Mouse (Mus musculus): ENCODE results near the gene Marco. TPM values are rescaled to one million over a fixed set of nuclear protein-coding genes. Genes with fewer than 3 reads are reported as not detected.
A peak's percentile ranks its signal among the peaks of the same experiment; 100 is the strongest.

The Marco gene
- total and polyA plus RNA-seq, 3 experiments: not detected

- Histone ChIP-seq H3K36me3 (ENCODE audit: control insufficient read depth in 1 of 2, insufficient read depth in 2 of 2, low read length in 2 of 2) (no peaks in the 10 kb centered on the region), H3K27ac (ENCODE audit: control insufficient read depth, low read depth, low read length) (no peak overlapping the region), H3K9ac (ENCODE audit: control insufficient read depth, low read depth, low read length, poor library complexity, severe bottlenecking) (no peak overlapping the region), H3K4me3 (ENCODE audit: control insufficient read depth in 1 of 2, insufficient read depth in 1 of 2, low read depth in 2 of 2, low read length in 2 of 2) (no peak overlapping the region), H3K9me3 (replicated peaks; ENCODE audit: insufficient read depth, low read length) (no peaks in the 10 kb centered on the region), H3K4me1 (ENCODE audit: control insufficient read depth in 1 of 2, insufficient read depth in 2 of 2, low read length in 2 of 2) (no peaks in the 10 kb centered on the region), H3K79me2 (ENCODE audit: control insufficient read depth, insufficient read depth, low read length, poor library complexity) (no peaks in the 10 kb centered on the region), H3K27me3 (ENCODE audit: control insufficient read depth in 1 of 2, insufficient read depth in 2 of 2, low read length in 2 of 2) (no peaks in the 10 kb centered on the region)
- no peak for TF ChIP-seq USF1 (IDR thresholded peaks at IDR 0.05; ENCODE audit: low read depth, low read length)
- TF ChIP-seq ETS1 (IDR thresholded peaks at IDR 0.05; ENCODE audit: low read depth, low read length): no peak
- TF ChIP-seq TAL1 (IDR thresholded peaks at IDR 0.05; ENCODE audit: low read length): no peak
- no peak for TF ChIP-seq CHD2 (IDR thresholded peaks at IDR 0.05; ENCODE audit: low read length)
- TF ChIP-seq ZMIZ1 (IDR thresholded peaks at IDR 0.05; ENCODE audit: low read depth, low read length): no peak
- no peak for TF ChIP-seq RAD21 (IDR thresholded peaks at IDR 0.05; ENCODE audit: low read depth, low read length)
- TF ChIP-seq MXI1 (IDR thresholded peaks at IDR 0.05; ENCODE audit: low read depth, low read length): no peak
- TF ChIP-seq MAX (IDR thresholded peaks at IDR 0.05; ENCODE audit: low read length): no peak
- no peak for TF ChIP-seq MAFK (IDR thresholded peaks at IDR 0.05; ENCODE audit: borderline replicate concordance, low read depth, low read length)
- TF ChIP-seq USF2 (IDR thresholded peaks at IDR 0.05; ENCODE audit: borderline replicate concordance in 1 of 2, insufficient read depth in 1 of 2, low read depth in 1 of 2, low read length in 2 of 2): no peak
- no peak for TF ChIP-seq ZC3H11A (IDR thresholded peaks at IDR 0.05; ENCODE audit: low read depth, low read length)
- TF ChIP-seq TCF12 (IDR thresholded peaks at IDR 0.05; ENCODE audit: low read depth, low read length): no peak
- no peak for TF ChIP-seq E2F4 (IDR thresholded peaks at IDR 0.05; ENCODE audit: borderline replicate concordance, low read depth, low read length)
- no peak for TF ChIP-seq ZNF384 (IDR thresholded peaks at IDR 0.05; ENCODE audit: low read depth, low read length)
- TF ChIP-seq HCFC1 (IDR thresholded peaks at IDR 0.05; ENCODE audit: low read depth, low read length): no peak
- TF ChIP-seq MYC (IDR thresholded peaks at IDR 0.05; ENCODE audit: low read depth, low read length): no peak
- no peak for DNase-seq (ENCODE audit: low read depth, low spot score)
Observed at GRCm38 (mm10) chr1:120449662-120450061, 55.2 kb downstream of the Marco start.

DNA sequence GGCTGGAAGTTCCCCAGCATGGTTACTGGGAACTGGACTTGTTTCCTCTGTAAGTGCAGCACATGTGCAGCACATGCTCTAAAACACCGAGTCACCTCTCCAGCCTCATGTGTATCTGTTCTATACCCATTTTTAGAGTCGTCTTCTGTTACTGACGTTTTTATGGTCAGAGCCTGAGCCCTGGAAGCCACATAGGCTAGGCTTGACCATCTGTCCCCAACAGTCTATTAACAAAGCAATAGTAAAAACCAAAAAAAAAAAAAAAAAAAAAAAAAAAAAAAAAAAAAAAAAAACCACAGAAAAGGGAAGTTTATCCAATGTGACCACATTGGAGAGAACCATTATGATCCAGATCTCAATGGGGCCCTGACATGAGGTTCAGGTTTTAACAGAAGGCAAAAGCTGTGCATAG, 61.6 kb downstream of the Marco start:
- H3K79me2 ChIP-seq (ENCODE audit: control insufficient read depth, insufficient read depth, low read length, poor library complexity): no peaks in the 10 kb centered on the region
- H3K4me1 ChIP-seq (ENCODE audit: control insufficient read depth in 1 of 2, insufficient read depth in 2 of 2, low read length in 2 of 2): no peaks in the 10 kb centered on the region
- no peak for DNase-seq (ENCODE audit: low read depth, low spot score)
- no peak overlapping the region for H3K4me3 ChIP-seq (ENCODE audit: control insufficient read depth in 1 of 2, insufficient read depth in 1 of 2, low read depth in 2 of 2, low read length in 2 of 2)
- H3K9ac ChIP-seq (ENCODE audit: control insufficient read depth, low read depth, low read length, poor library complexity, severe bottlenecking): no peak overlapping the region
- no peaks in the 10 kb centered on the region for H3K27me3 ChIP-seq (ENCODE audit: control insufficient read depth in 1 of 2, insufficient read depth in 2 of 2, low read length in 2 of 2)
- no peaks in the 10 kb centered on the region for H3K9me3 ChIP-seq (replicated peaks; ENCODE audit: insufficient read depth, low read length)
- H3K27ac ChIP-seq (ENCODE audit: control insufficient read depth, low read depth, low read length): no peak overlapping the region
- H3K36me3 ChIP-seq (ENCODE audit: control insufficient read depth in 1 of 2, insufficient read depth in 2 of 2, low read length in 2 of 2): no peaks in the 10 kb centered on the region
- TF ChIP-seq CHD2 (IDR thresholded peaks at IDR 0.05; ENCODE audit: low read length): no peak
- no peak for TF ChIP-seq EP300 (IDR thresholded peaks at IDR 0.05; ENCODE audit: low read depth in 1 of 2, low read length in 2 of 2)
- TF ChIP-seq TBP (IDR thresholded peaks at IDR 0.05; ENCODE audit: low read depth, low read length): no peak
- TF ChIP-seq ZNF384 (IDR thresholded peaks at IDR 0.05; ENCODE audit: low read depth, low read length): peak; percentile 58
